Mouse (Mus musculus): Measurements from ENCODE around the gene Gsto1. TPM values are rescaled to one million over a fixed set of nuclear protein-coding genes. Genes with fewer than 3 reads are reported as not detected.
A peak's percentile ranks its signal among the peaks of the same experiment; 100 is the strongest.
"Not testable (repeated sequence)": the region's sequence is repeated elsewhere in the genome, so short reads cannot be mapped to it uniquely, and the experiment has no call there.

Gene Gsto1
- polyA plus RNA-seq, 1 experiment from 2014 or later = 249 TPM

GRCm38 (mm10) chr19:47849735-47850134 lies 5.0 kb upstream of the Gsto1 start:
- no peak for ATAC-seq (ENCODE audit: insufficient number of reproducible peaks, low FRiP score, low TSS enrichment, low read depth)

DNA sequence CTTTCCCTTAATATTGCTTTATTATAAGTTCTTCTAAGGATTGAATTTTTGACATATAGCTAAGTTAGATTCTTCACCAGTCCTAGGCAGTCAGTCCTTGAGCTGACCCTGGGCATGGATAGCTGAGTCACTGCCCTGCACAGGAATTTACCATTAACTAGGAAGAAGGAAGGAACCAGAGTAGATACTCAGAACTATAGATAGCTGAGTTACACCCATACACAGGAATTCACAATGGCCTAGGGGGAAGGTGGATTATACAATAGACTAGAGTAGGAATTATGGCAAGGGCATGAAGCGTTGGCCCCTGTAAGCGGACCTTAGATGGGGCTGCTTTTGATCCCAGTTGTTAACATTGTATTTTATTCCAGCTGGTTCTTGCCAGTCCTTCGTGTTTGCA lies 2.6 kb upstream of the Gsto1 start:
- H3K9me3 ChIP-seq (ENCODE audit: control insufficient read depth, low read length); H3K4me1 ChIP-seq (ENCODE audit: control insufficient read depth, insufficient read depth, low read length); H3K36me3 ChIP-seq (ENCODE audit: control insufficient read depth, insufficient read depth, low read length); H3K27me3 ChIP-seq (ENCODE audit: control insufficient read depth, insufficient read depth, low read length); DNase-seq (ENCODE audit: low spot score); H3K4me2 ChIP-seq (ENCODE audit: low read depth, severe bottlenecking); H3K27ac ChIP-seq (replicated peaks; ENCODE audit: low read depth, low read length); H3K4me3 ChIP-seq (ENCODE audit: low read depth, low read length); H3K9ac ChIP-seq (ENCODE audit: low read length); ATAC-seq (ENCODE audit: insufficient number of reproducible peaks, low FRiP score, low TSS enrichment, low read depth): not testable (repeated sequence)
- 86% methylated on average over 3 of the region's 3 CpGs for WGBS

More at GRCm38 (mm10) chr19:47849735-47850134, 5.0 kb upstream of the Gsto1 start:
- WGBS = 93% methylated on average over 3 of the region's 3 CpGs
- Histone ChIP-seq H3K27me3 (ENCODE audit: control insufficient read depth, insufficient read depth, low read length) (no peaks in the 10 kb centered on the region), H3K4me3 (ENCODE audit: low read depth, low read length) (no peak overlapping the region), H3K4me2 (ENCODE audit: low read depth, severe bottlenecking) (no peak overlapping the region), H3K36me3 (ENCODE audit: control insufficient read depth, insufficient read depth, low read length) (no peaks in the 10 kb centered on the region), H3K27ac (replicated peaks; ENCODE audit: low read depth, low read length) (no peak overlapping the region), H3K9me3 (ENCODE audit: control insufficient read depth, low read length) (no peaks in the 10 kb centered on the region), H3K9ac (ENCODE audit: low read length) (no peak overlapping the region), H3K4me1 (ENCODE audit: control insufficient read depth, insufficient read depth, low read length) (no peaks in the 10 kb centered on the region)
- DNase-seq (ENCODE audit: low spot score) = no peak

DNA sequence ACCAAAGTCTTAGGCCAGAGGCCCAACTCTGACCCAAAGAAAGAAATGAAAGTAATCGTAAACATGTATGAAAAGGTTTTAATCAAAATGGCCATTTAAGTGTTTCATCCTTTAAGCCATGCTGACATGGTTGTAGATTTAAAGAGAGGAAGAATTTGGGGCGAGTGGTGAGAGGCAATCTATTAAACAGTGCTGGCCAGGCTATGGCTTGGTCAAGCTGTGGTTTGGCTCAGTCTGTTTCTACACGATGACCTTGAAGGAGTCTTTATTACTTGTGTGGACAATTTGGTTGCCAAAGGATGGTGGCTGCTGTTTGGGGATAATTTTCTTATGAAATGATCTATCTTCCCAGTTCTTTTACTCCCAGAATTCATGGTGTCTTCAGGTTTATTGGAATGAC lies 1.7 kb upstream of the Gsto1 start:
- Histone ChIP-seq H3K27ac (replicated peaks; ENCODE audit: low read depth, low read length) (no peak overlapping the region), H3K36me3 (ENCODE audit: control insufficient read depth, insufficient read depth, low read length) (no peaks in the 10 kb centered on the region), H3K9me3 (ENCODE audit: control insufficient read depth, low read length) (no peaks in the 10 kb centered on the region), H3K4me1 (ENCODE audit: control insufficient read depth, insufficient read depth, low read length) (peaks cover 3% of the 10 kb centered on the region; the same call in 1 of the 2 replicates), H3K27me3 (ENCODE audit: control insufficient read depth, insufficient read depth, low read length) (no peaks in the 10 kb centered on the region), H3K9ac (ENCODE audit: low read length) (no peak overlapping the region), H3K4me2 (ENCODE audit: low read depth, severe bottlenecking) (no peak overlapping the region), H3K4me3 (ENCODE audit: low read depth, low read length) (no peak overlapping the region)
- ATAC-seq (ENCODE audit: insufficient number of reproducible peaks, low FRiP score, low TSS enrichment, low read depth) = no peak
- no peak for DNase-seq (ENCODE audit: low spot score)
- 73% methylated on average over 3 of the region's 3 CpGs for WGBS

DNA sequence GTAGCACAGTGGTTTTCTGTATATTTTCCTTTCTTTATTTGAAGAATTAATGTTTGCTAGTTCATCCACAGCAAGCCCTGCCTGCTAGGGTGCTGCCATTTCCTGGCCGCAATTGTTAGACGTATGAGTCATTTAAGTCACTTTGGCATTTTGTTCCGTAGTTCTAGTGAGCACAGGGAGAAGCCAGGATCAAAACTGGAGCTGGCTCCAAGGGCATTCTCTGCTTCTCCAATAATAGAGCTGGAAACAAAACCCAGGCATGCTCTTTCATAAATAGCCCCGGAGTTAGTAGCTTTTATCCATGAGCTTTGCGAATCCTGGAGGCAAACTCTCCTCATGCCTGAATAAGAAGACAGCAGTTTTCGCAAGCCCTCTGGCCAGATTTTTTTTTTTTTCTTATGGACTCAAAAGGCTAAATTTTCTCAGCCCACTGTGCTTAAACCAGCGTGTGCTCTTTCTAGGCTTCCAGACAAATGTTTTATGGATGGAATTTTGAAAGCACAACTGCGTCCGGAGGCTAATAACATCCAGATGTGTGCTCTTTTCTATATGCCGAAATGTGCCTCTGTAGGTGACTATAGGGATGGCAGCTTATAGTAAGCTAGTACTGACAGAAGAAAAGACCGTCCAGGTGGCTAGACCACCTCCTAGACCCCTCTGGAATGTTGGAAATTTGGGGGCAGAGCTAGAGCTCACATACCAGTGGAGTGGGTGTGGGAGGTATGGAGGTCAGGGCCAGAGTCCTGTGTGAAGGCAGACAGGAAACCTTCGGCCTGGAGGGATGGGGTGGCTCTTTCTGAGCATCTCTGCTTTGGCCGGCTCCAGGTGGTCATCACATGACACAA lies 597 bp upstream of the Gsto1 start:
- peak overlapping the region; percentile 69 for H3K4me3 ChIP-seq (ENCODE audit: low read depth, low read length)
- no peaks in the 10 kb centered on the region for H3K9me3 ChIP-seq (ENCODE audit: control insufficient read depth, low read length)
- peak overlapping the region; percentile 76; the same call in 1 of the 2 replicates for H3K9ac ChIP-seq (ENCODE audit: low read length)
- H3K4me2 ChIP-seq (ENCODE audit: low read depth, severe bottlenecking) = peak overlapping the region; percentile 85
- WGBS = 5% methylated on average over 13 of the region's 13 CpGs
- peak overlapping the region; percentile 84 for H3K27ac ChIP-seq (replicated peaks; ENCODE audit: low read depth, low read length)
- DNase-seq (ENCODE audit: low spot score) = peak; percentile 55
- peaks cover 3% of the 10 kb centered on the region; the same call in 1 of the 2 replicates for H3K4me1 ChIP-seq (ENCODE audit: control insufficient read depth, insufficient read depth, low read length)
- H3K27me3 ChIP-seq (ENCODE audit: control insufficient read depth, insufficient read depth, low read length) = no peaks in the 10 kb centered on the region
- no peaks in the 10 kb centered on the region for H3K36me3 ChIP-seq (ENCODE audit: control insufficient read depth, insufficient read depth, low read length)
- peak; percentile 93 for ATAC-seq (ENCODE audit: insufficient number of reproducible peaks, low FRiP score, low TSS enrichment, low read depth)

DNA sequence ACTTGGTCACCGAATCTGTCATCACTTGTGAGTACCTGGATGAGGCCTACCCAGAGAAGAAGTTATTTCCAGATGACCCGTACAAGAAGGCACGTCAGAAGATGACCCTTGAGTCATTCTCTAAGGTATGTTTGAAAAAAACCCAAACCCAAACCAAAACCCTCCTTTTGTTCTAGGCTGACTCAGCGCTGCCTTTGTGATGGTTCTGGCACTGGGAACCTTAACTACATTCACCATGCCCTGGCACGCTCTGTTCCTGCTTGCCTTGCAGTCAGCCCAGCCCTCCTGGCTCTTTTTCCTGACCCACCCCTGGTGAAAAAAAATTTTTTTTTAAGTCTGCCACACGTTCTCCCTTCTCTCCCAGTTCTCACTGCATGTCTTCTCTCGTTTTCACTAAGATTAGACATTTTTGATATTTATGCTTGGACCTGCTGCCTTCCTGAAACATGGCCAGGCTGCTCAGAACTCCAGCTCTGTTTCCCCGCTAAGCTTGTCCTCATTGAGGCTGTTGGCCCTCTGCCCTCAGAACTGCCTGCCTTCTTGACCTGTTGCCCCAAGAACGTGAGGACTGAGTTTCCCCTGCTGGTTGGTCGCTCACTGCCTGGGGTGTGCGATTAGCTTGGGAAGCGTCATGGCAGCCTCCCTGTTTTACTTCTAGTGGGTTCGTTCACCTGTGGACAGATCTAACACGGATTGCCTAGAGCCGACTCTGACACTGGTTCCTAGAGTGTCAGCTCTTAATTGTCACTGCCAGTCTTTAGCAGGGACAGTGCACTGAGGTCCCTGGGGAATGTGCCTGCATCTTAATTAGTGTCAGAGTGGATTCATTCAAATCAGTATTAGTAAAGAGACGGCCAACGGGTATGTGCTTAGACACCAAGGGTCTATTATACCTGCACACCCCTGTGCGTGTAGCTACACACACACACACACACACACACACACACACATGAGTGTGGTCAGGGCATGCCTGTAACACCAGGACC lies 3.5 kb downstream of the Gsto1 start:
- H3K4me1 ChIP-seq (ENCODE audit: control insufficient read depth, insufficient read depth, low read length) = peaks cover 3% of the 10 kb centered on the region; the same call in 1 of the 2 replicates
- ATAC-seq (ENCODE audit: insufficient number of reproducible peaks, low FRiP score, low TSS enrichment, low read depth) = no peak
- H3K4me3 ChIP-seq (ENCODE audit: low read depth, low read length) = no peak overlapping the region
- H3K4me2 ChIP-seq (ENCODE audit: low read depth, severe bottlenecking) = no peak overlapping the region
- no peaks in the 10 kb centered on the region for H3K27me3 ChIP-seq (ENCODE audit: control insufficient read depth, insufficient read depth, low read length)
- no peak overlapping the region for H3K9ac ChIP-seq (ENCODE audit: low read length)
- WGBS = 87% methylated on average over 18 of the region's 18 CpGs
- H3K27ac ChIP-seq (replicated peaks; ENCODE audit: low read depth, low read length) = no peak overlapping the region
- peaks cover 8% of the 10 kb centered on the region; the same call in 1 of the 2 replicates for H3K36me3 ChIP-seq (ENCODE audit: control insufficient read depth, insufficient read depth, low read length)
- DNase-seq (ENCODE audit: low spot score) = no peak
- no peaks in the 10 kb centered on the region for H3K9me3 ChIP-seq (ENCODE audit: control insufficient read depth, low read length)

DNA sequence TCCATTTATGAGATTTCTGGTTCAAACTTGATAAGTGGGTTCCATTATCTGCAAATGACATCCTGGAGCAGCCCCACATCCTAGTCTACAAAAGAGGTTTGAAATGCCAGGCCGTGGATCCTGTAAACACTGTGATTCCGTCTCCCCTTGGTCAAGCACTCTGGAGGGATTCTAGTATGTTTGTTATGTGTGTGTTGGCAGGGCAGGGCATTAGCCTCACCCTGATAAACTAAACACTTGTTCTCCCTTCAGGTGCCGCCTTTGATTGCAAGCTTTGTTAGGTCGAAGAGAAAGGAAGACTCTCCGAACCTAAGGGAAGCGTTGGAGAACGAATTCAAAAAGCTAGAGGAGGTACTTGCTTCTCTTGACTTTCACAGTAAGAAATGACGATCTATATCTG lies 4.4 kb downstream of the Gsto1 start:
- DNase-seq (ENCODE audit: low spot score) (no peak), ATAC-seq (ENCODE audit: insufficient number of reproducible peaks, low FRiP score, low TSS enrichment, low read depth) (no peak)
- H3K36me3 ChIP-seq (ENCODE audit: control insufficient read depth, insufficient read depth, low read length) = peaks cover 8% of the 10 kb centered on the region; the same call in 1 of the 2 replicates
- H3K4me2 ChIP-seq (ENCODE audit: low read depth, severe bottlenecking) = no peak overlapping the region
- H3K27me3 ChIP-seq (ENCODE audit: control insufficient read depth, insufficient read depth, low read length) = no peaks in the 10 kb centered on the region
- H3K9ac ChIP-seq (ENCODE audit: low read length) = no peak overlapping the region
- 94% methylated on average over 8 of the region's 8 CpGs for WGBS
- H3K9me3 ChIP-seq (ENCODE audit: control insufficient read depth, low read length) = no peaks in the 10 kb centered on the region
- no peak overlapping the region for H3K4me3 ChIP-seq (ENCODE audit: low read depth, low read length)
- no peak overlapping the region for H3K27ac ChIP-seq (replicated peaks; ENCODE audit: low read depth, low read length)
- H3K4me1 ChIP-seq (ENCODE audit: control insufficient read depth, insufficient read depth, low read length) = peaks cover 3% of the 10 kb centered on the region; the same call in 1 of the 2 replicates

GRCm38 (mm10) chr19:47862581-47862980 lies 7.8 kb downstream of the Gsto1 start:
- Histone ChIP-seq H3K4me2 (ENCODE audit: low read depth, severe bottlenecking) (no peak overlapping the region), H3K27ac (replicated peaks; ENCODE audit: low read depth, low read length) (no peak overlapping the region), H3K9me3 (ENCODE audit: control insufficient read depth, low read length) (no peaks in the 10 kb centered on the region), H3K36me3 (ENCODE audit: control insufficient read depth, insufficient read depth, low read length) (peaks cover 8% of the 10 kb centered on the region; the same call in 1 of the 2 replicates), H3K4me3 (ENCODE audit: low read depth, low read length) (no peak overlapping the region), H3K4me1 (ENCODE audit: control insufficient read depth, insufficient read depth, low read length) (no peaks in the 10 kb centered on the region), H3K27me3 (ENCODE audit: control insufficient read depth, insufficient read depth, low read length) (no peaks in the 10 kb centered on the region), H3K9ac (ENCODE audit: low read length) (no peak overlapping the region)
- WGBS = 98% methylated on average over 3 of the region's 3 CpGs
- DNase-seq (ENCODE audit: low spot score) (no peak), ATAC-seq (ENCODE audit: insufficient number of reproducible peaks, low FRiP score, low TSS enrichment, low read depth) (no peak)

DNA sequence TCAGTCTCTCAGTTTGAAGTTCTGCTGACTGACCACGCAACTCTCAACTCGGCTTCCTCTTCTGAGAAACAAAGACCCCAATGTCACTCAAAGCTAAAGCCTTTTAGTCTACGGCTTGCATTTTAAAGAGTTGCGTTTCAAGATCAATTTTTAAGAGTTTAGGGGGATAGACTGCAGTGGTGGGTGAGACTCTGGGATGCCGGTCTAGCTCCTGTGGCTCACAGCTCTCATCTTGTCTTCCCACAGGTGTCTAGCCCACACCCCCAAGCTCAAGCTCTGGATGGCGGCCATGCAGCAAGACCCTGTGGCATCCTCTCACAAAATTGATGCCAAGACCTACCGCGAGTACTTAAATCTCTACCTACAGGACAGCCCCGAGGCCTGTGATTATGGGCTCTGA lies 9.3 kb downstream of the Gsto1 start:
- H3K9ac ChIP-seq (ENCODE audit: low read length) = no peak overlapping the region
- H3K27ac ChIP-seq (replicated peaks; ENCODE audit: low read depth, low read length) = no peak overlapping the region
- H3K36me3 ChIP-seq (ENCODE audit: control insufficient read depth, insufficient read depth, low read length) = peaks cover 8% of the 10 kb centered on the region; the same call in 1 of the 2 replicates
- no peaks in the 10 kb centered on the region for H3K9me3 ChIP-seq (ENCODE audit: control insufficient read depth, low read length)
- H3K4me3 ChIP-seq (ENCODE audit: low read depth, low read length) = no peak overlapping the region
- H3K4me1 ChIP-seq (ENCODE audit: control insufficient read depth, insufficient read depth, low read length) = no peaks in the 10 kb centered on the region; the same call in 1 of the 2 replicates
- 96% methylated on average over 9 of the region's 9 CpGs for WGBS
- no peak overlapping the region for H3K4me2 ChIP-seq (ENCODE audit: low read depth, severe bottlenecking)
- DNase-seq (ENCODE audit: low spot score) (no peak), ATAC-seq (ENCODE audit: insufficient number of reproducible peaks, low FRiP score, low TSS enrichment, low read depth) (no peak)
- H3K27me3 ChIP-seq (ENCODE audit: control insufficient read depth, insufficient read depth, low read length) = no peaks in the 10 kb centered on the region

Measured in limb, embryonic 11.5 days (tissue).